Mouse (Mus musculus) hindbrain, embryonic 12.5 days (tissue): ENCODE measurements around the gene Nprl3. TPM values are rescaled to one million over a fixed set of nuclear protein-coding genes. Genes with fewer than 3 reads are reported as not detected.
"Not testable (repeated sequence)": the region's sequence is repeated elsewhere in the genome, so short reads cannot be mapped to it uniquely, and the experiment has no call there.

Source experiments
- ATAC-seq: fragments of 200-750 bp; cut with Nextera tagmentation; 2 replicates; pipeline ENCODE4 v1.8.0; 2017; ENCODE audit warnings: moderate TSS enrichment; ENCODE audit not compliant: low FRiP score
- H3K27ac ChIP-seq: fragments of 300-500 bp; sonication (generic); 2 replicates; pipeline ENCODE4 v1.5.1; 2016; ENCODE audit warnings: mild to moderate bottlenecking
- H3K27me3 ChIP-seq: fragments of 300-500 bp; sonication (generic); 2 replicates; pipeline ENCODE4 v1.6.1; 2016; ENCODE audit warnings: mild to moderate bottlenecking
- H3K36me3 ChIP-seq: fragments of 300-500 bp; sonication (generic); 2 replicates; pipeline ENCODE4 v1.6.1; 2016; ENCODE audit warnings: mild to moderate bottlenecking
- H3K4me1 ChIP-seq: fragments of 300-500 bp; sonication (generic); 2 replicates; pipeline ENCODE4 v1.6.1; 2016
- H3K4me2 ChIP-seq: fragments of 300-500 bp; sonication (generic); replicated peaks from 2 replicates; pipeline ENCODE4 v1.6.1; 2016; ENCODE audit warnings: mild to moderate bottlenecking
- H3K4me3 ChIP-seq: fragments of 300-500 bp; sonication (generic); 2 replicates; pipeline ENCODE4 v1.5.1; 2016; ENCODE audit warnings: mild to moderate bottlenecking
- H3K9ac ChIP-seq: fragments of 300-500 bp; sonication (generic); 2 replicates; pipeline ENCODE4 v1.6.1; 2016; ENCODE audit warnings: mild to moderate bottlenecking, moderate library complexity
- H3K9me3 ChIP-seq: fragments of 300-500 bp; sonication (generic); replicated peaks from 2 replicates; pipeline ENCODE4 v1.6.1; 2016; ENCODE audit warnings: mild to moderate bottlenecking
- WGBS: fragments of 180-500 bp; shearing (Covaris S2); methylation state at CpG from one replicate; pipeline ENCODE4 v1.1.7; 2016; 5-methylcytosine and 5-hydroxymethylcytosine counted together
- polyA plus RNA-seq: library from polyadenylated mRNA; unstranded; fragments of >200 nt; fragmentation: Nextera tagmentation; extraction: Ambion mirVana; gene quantifications from 2 replicates; pipeline ENCODE4 v1.2.1, GENCODE M21; 2016

The Nprl3 gene
- polyA plus RNA-seq, 1 experiment from 2014 or later: 51.3 TPM

GRCm38 (mm10) chr11:32297866-32298531 lies 30.5 kb upstream of the Nprl3 start:
- no peak overlapping the region for H3K4me2 ChIP-seq
- H3K36me3 ChIP-seq: no peaks in the 10 kb centered on the region
- peaks cover 13% of the 10 kb centered on the region for H3K27me3 ChIP-seq
- WGBS: 97% methylated on average over 1 of the region's 1 CpGs
- no peaks in the 10 kb centered on the region for H3K4me1 ChIP-seq
- H3K27ac ChIP-seq: no peak overlapping the region
- no peak overlapping the region for H3K9ac ChIP-seq
- no peak for ATAC-seq
- no peak overlapping the region for H3K4me3 ChIP-seq
- no peaks in the 10 kb centered on the region for H3K9me3 ChIP-seq

GRCm38 (mm10) chr11:32297417-32297816 lies 29.9 kb upstream of the Nprl3 start:
- not testable (repeated sequence) for ATAC-seq, H3K36me3 ChIP-seq, H3K4me2 ChIP-seq, H3K27ac ChIP-seq, H3K4me1 ChIP-seq, H3K4me3 ChIP-seq, H3K9me3 ChIP-seq, H3K9ac ChIP-seq
- WGBS: 54% methylated on average over 2 of the region's 2 CpGs
- peaks cover 13% of the 10 kb centered on the region for H3K27me3 ChIP-seq

- not testable (repeated sequence) for H3K27ac ChIP-seq, ATAC-seq, H3K4me1 ChIP-seq, H3K4me3 ChIP-seq, H3K9me3 ChIP-seq, H3K36me3 ChIP-seq, H3K27me3 ChIP-seq, H3K9ac ChIP-seq, H3K4me2 ChIP-seq
- no CpG with 5 or more reads among the region's 4 CpGs for WGBS
Observed at GRCm38 (mm10) chr11:32296203-32296602, 28.7 kb upstream of the Nprl3 start, which contains the start of gene Hba-a2. TSS of gene Hba-a2 (plus strand) at chr11:32296489.

GRCm38 (mm10) chr11:32293479-32293878 lies 26.0 kb upstream of the Nprl3 start:
- WGBS: 78% methylated on average over 3 of the region's 3 CpGs
- H3K4me1 ChIP-seq, H3K9me3 ChIP-seq, H3K4me2 ChIP-seq, H3K27ac ChIP-seq, ATAC-seq, H3K4me3 ChIP-seq, H3K36me3 ChIP-seq, H3K9ac ChIP-seq, H3K27me3 ChIP-seq: not testable (repeated sequence)

GRCm38 (mm10) chr11:32292819-32293218 lies 25.3 kb upstream of the Nprl3 start:
- H3K4me1 ChIP-seq, H3K27ac ChIP-seq, H3K4me3 ChIP-seq, H3K9ac ChIP-seq, ATAC-seq, H3K27me3 ChIP-seq, H3K9me3 ChIP-seq, H3K4me2 ChIP-seq, H3K36me3 ChIP-seq: not testable (repeated sequence)
- WGBS: 86% methylated on average over 4 of the region's 4 CpGs

GRCm38 (mm10) chr11:32287493-32287825 lies 20.0 kb upstream of the Nprl3 start:
- Histone ChIP-seq H3K4me2 (0 out of 2 replicates have a peak overlapping the region, but pooled peaks have one; percentile 48), H3K9me3 (no peaks in the 10 kb centered on the region), H3K36me3 (no peaks in the 10 kb centered on the region), H3K4me1 (no peaks in the 10 kb centered on the region), H3K27me3 (peaks cover 8% of the 10 kb centered on the region; the same call in 1 of the 2 replicates), H3K9ac (no peak overlapping the region), H3K4me3 (no peak overlapping the region), H3K27ac (no peak overlapping the region)
- 72% methylated on average over 9 of the region's 9 CpGs for WGBS
- no peak for ATAC-seq

- Histone ChIP-seq H3K4me2 (peak within 1 kb of the TSS; percentile 48), H3K9ac (0 out of 2 replicates have a peak within 1 kb of the TSS, but pooled peaks have one; percentile 33), H3K4me3 (peak within 1 kb of the TSS; percentile 26)
- not testable (repeated sequence) for H3K9me3 ChIP-seq, H3K27me3 ChIP-seq, H3K4me1 ChIP-seq, H3K27ac ChIP-seq, H3K36me3 ChIP-seq
- peak; percentile 67 for ATAC-seq
- WGBS: 21% methylated on average over 31 of the region's 33 CpGs
Observed at GRCm38 (mm10) chr11:32286695-32287492, 19.4 kb upstream of the Nprl3 start, which contains the start of gene Hbq1b. TSS of gene Hbq1b (plus strand) at chr11:32286965.

GRCm38 (mm10) chr11:32285887-32286286 lies 18.4 kb upstream of the Nprl3 start:
- not testable (repeated sequence) for H3K4me1 ChIP-seq, H3K9ac ChIP-seq, H3K9me3 ChIP-seq, H3K4me3 ChIP-seq, ATAC-seq, H3K27ac ChIP-seq, H3K36me3 ChIP-seq, H3K4me2 ChIP-seq, H3K27me3 ChIP-seq

GRCm38 (mm10) chr11:32285031-32285775 lies 17.7 kb upstream of the Nprl3 start:
- Histone ChIP-seq H3K9ac (no peak overlapping the region), H3K9me3 (no peaks in the 10 kb centered on the region), H3K27ac (no peak overlapping the region), H3K4me1 (no peaks in the 10 kb centered on the region), H3K36me3 (no peaks in the 10 kb centered on the region), H3K4me3 (no peak overlapping the region), H3K27me3 (peaks cover 8% of the 10 kb centered on the region; the same call in 1 of the 2 replicates), H3K4me2 (no peak overlapping the region)
- WGBS: 82% methylated on average over 7 of the region's 7 CpGs
- no peak for ATAC-seq

- not testable (repeated sequence) for H3K27ac ChIP-seq
- WGBS: 77% methylated on average over 2 of the region's 2 CpGs
Observed at GRCm38 (mm10) chr11:32284582-32284981, 17.1 kb upstream of the Nprl3 start.

GRCm38 (mm10) chr11:32283091-32283777 lies 15.7 kb upstream of the Nprl3 start, which contains the start of gene Hba-a1:
TSS of gene Hba-a1 (plus strand) at chr11:32283511.
- not testable (repeated sequence) for H3K4me2 ChIP-seq, H3K9ac ChIP-seq, H3K9me3 ChIP-seq, H3K36me3 ChIP-seq, H3K4me3 ChIP-seq, H3K4me1 ChIP-seq, H3K27ac ChIP-seq, ATAC-seq
- H3K27me3 ChIP-seq: peaks cover 13% of the 10 kb centered on the region; the same call in 1 of the 2 replicates
- WGBS: 70% methylated on average over 1 of the region's 5 CpGs

More at GRCm38 (mm10) chr11:32284582-32284981, 17.1 kb upstream of the Nprl3 start:
- not testable (repeated sequence) for H3K9me3 ChIP-seq, H3K4me3 ChIP-seq, H3K9ac ChIP-seq, H3K4me2 ChIP-seq, H3K27me3 ChIP-seq, H3K36me3 ChIP-seq, H3K4me1 ChIP-seq, ATAC-seq
